Mouse (Mus musculus): ENCODE data around the gene Camk1g. TPM values are rescaled to one million over a fixed set of nuclear protein-coding genes. Genes with fewer than 3 reads are reported as not detected.
A peak's percentile ranks its signal among the peaks of the same experiment; 100 is the strongest.

Camk1g gene
- total and polyA plus RNA-seq, 3 experiments = not detected

- no peak overlapping the region for H3K4me2 ChIP-seq (ENCODE audit: insufficient read depth, low read depth, poor library complexity, severe bottlenecking)
- DNase-seq (ENCODE audit: extremely low read depth) = no peak
- H3K27ac ChIP-seq (ENCODE audit: insufficient read depth, low read depth) = no peak overlapping the region
- H3K27me3 ChIP-seq (replicated peaks) = no peaks in the 10 kb centered on the region
- H3K4me1 ChIP-seq (ENCODE audit: control insufficient read depth in 1 of 2, insufficient read depth in 2 of 2) = no peaks in the 10 kb centered on the region
- in situ Hi-C loops (cut with MboI; ENCODE audit: low pct_ligation_motif_present, low pct_unique_long_range_greater_than_20kb, low sequenced_read_pairs) (loop anchor here (10.0 kb wide), 1 partner anchor 48 kb away; the partner anchor contains the start of gene Camk1g), dilution Hi-C loops (cut with MboI; ENCODE audit: extremely low pct_ligation_motif_present, extremely low pct_unique_long_range_greater_than_20kb, low sequenced_read_pairs) (no loop called here)
- no peak overlapping the region for H3K4me3 ChIP-seq (replicated peaks in 1 of 3; ENCODE audit: low read depth in 2 of 3, low read length in 2 of 3, poor library complexity in 1 of 3)
- no peak for TF ChIP-seq MAZ (IDR thresholded peaks at IDR 0.05; ENCODE audit: low read depth, low read length)
- no peak for TF ChIP-seq PAX5 (IDR thresholded peaks at IDR 0.05; ENCODE audit: low read length)
- TF ChIP-seq KAT2A (IDR thresholded peaks at IDR 0.05; ENCODE audit: insufficient replicate concordance, low read length) = no peak
- no peak for TF ChIP-seq GABPA (IDR thresholded peaks at IDR 0.05; ENCODE audit: insufficient replicate concordance, low read depth, low read length)
- no peak for TF ChIP-seq ETS1 (conservative IDR thresholded peaks at IDR 0.05; ENCODE audit: low read depth, low read length)
- no peaks in the 10 kb centered on the region for H3K9me3 ChIP-seq (replicated peaks; ENCODE audit: low read length)
- H3K9ac ChIP-seq (ENCODE audit: insufficient read depth, low read depth) = no peak overlapping the region
- H3K36me3 ChIP-seq (replicated peaks in 1 of 2; ENCODE audit: control insufficient read depth in 1 of 2, insufficient read depth in 1 of 2, low read length in 1 of 2) = peaks cover 0 to 3% of the 10 kb centered on the region in 2 experiments
- no peaks in the 10 kb centered on the region for H3K79me2 ChIP-seq (replicated peaks; ENCODE audit: control insufficient read depth, extremely low read depth, insufficient read depth, poor library complexity, severe bottlenecking)
Measured at GRCm38 (mm10) chr1:193327216-193327615, 42.9 kb downstream of the Camk1g start.

- H3K4me2 ChIP-seq (ENCODE audit: insufficient read depth, low read depth, poor library complexity, severe bottlenecking) = no peak overlapping the region
- no peaks in the 10 kb centered on the region for H3K4me1 ChIP-seq (ENCODE audit: control insufficient read depth in 1 of 2, insufficient read depth in 2 of 2)
- DNase-seq (ENCODE audit: extremely low read depth) = no peak
- H3K4me3 ChIP-seq (replicated peaks in 1 of 3; ENCODE audit: low read depth in 2 of 3, low read length in 2 of 3, poor library complexity in 1 of 3) = no peak overlapping the region
- H3K27me3 ChIP-seq (replicated peaks) = no peaks in the 10 kb centered on the region
- dilution Hi-C loops (cut with MboI; ENCODE audit: extremely low pct_ligation_motif_present, extremely low pct_unique_long_range_greater_than_20kb, low sequenced_read_pairs) = no loop called here
- no peaks in the 10 kb centered on the region for H3K9me3 ChIP-seq (replicated peaks; ENCODE audit: low read length)
- H3K36me3 ChIP-seq (replicated peaks in 1 of 2; ENCODE audit: control insufficient read depth in 1 of 2, insufficient read depth in 1 of 2, low read length in 1 of 2) = peaks cover 0 to 3% of the 10 kb centered on the region in 2 experiments
- no peaks in the 10 kb centered on the region for H3K79me2 ChIP-seq (replicated peaks; ENCODE audit: control insufficient read depth, extremely low read depth, insufficient read depth, poor library complexity, severe bottlenecking)
- TF ChIP-seq TCF12 (IDR thresholded peaks at IDR 0.05; ENCODE audit: low read depth, low read length) (no peak), TBP (conservative IDR thresholded peaks at IDR 0.05; ENCODE audit: low read depth, low read length) (no peak), SMC3 (IDR thresholded peaks at IDR 0.05; ENCODE audit: low read depth, low read length) (peak; percentile 45), CTCF (conservative IDR thresholded peaks at IDR 0.05 in 1 of 2, IDR thresholded peaks at IDR 0.05 in 1 of 2; ENCODE audit: low read depth in 2 of 2, low read length in 2 of 2) (peak in 1 of 2 experiments; percentile 51; a peak in 2 of 4 replicates), ZMIZ1 (IDR thresholded peaks at IDR 0.05; ENCODE audit: low read depth, low read length) (no peak), RAD21 (IDR thresholded peaks at IDR 0.05; ENCODE audit: low read depth, low read length) (peak; percentile 37), MAX (IDR thresholded peaks at IDR 0.05; ENCODE audit: low read length) (no peak), KAT2A (IDR thresholded peaks at IDR 0.05; ENCODE audit: insufficient replicate concordance, low read length) (no peak), EP300 (IDR thresholded peaks at IDR 0.05; ENCODE audit: low read length) (no peak)
- in situ Hi-C loops (cut with MboI; ENCODE audit: low pct_ligation_motif_present, low pct_unique_long_range_greater_than_20kb, low sequenced_read_pairs) = loop anchor here (10.0 kb wide), 1 partner anchor 48 kb away; the partner anchor contains the start of gene Camk1g
- no peak overlapping the region for H3K27ac ChIP-seq (ENCODE audit: insufficient read depth, low read depth)
- no peak overlapping the region for H3K9ac ChIP-seq (ENCODE audit: insufficient read depth, low read depth)
Measured at GRCm38 (mm10) chr1:193326456-193327145, 43.5 kb downstream of the Camk1g start.
